Mouse (Mus musculus) stomach, postnatal 0 days (tissue): ENCODE data around the gene Zfp335. TPM values are rescaled to one million over a fixed set of nuclear protein-coding genes. Genes with fewer than 3 reads are reported as not detected.

Experiments used
- ATAC-seq: fragments of 200-750 bp; cut with Nextera tagmentation; 2 replicates; pipeline ENCODE4 v1.8.0; 2017; ENCODE audit not compliant: low FRiP score, low TSS enrichment
- DNase-seq: peaks from one replicate; pipeline ENCODE4 v3.0.0-alpha.2; 2016; ENCODE audit warnings: low spot score
- H3K27ac ChIP-seq: fragments of 300-500 bp; sonication (generic); replicated peaks from 2 replicates; pipeline ENCODE4 v1.5.1; 2014; ENCODE audit warnings: mild to moderate bottlenecking, control low read depth
- H3K27me3 ChIP-seq: fragments of 300-500 bp; sonication (generic); 2 replicates; pipeline ENCODE4 v1.6.1; 2014; ENCODE audit warnings: low read length; ENCODE audit not compliant: control insufficient read depth, insufficient read depth
- H3K36me3 ChIP-seq: fragments of 300-500 bp; sonication (generic); 2 replicates; pipeline ENCODE4 v1.6.1; 2014; ENCODE audit warnings: low read length, mixed read lengths; ENCODE audit not compliant: control insufficient read depth, insufficient read depth
- H3K4me1 ChIP-seq: fragments of 300-500 bp; sonication (generic); replicated peaks from 2 replicates; pipeline ENCODE4 v1.6.1; 2014; ENCODE audit warnings: antibody characterized with exemption; ENCODE audit not compliant: control insufficient read depth, insufficient read depth
- H3K4me2 ChIP-seq: fragments of 300-500 bp; sonication (generic); replicated peaks from 2 replicates; pipeline ENCODE4 v1.6.1; 2014; ENCODE audit warnings: low read depth, mild to moderate bottlenecking, control low read depth, moderate library complexity
- H3K4me3 ChIP-seq: fragments of 300-500 bp; sonication (generic); 2 replicates; pipeline ENCODE4 v1.5.1; 2014; ENCODE audit warnings: low read depth, low read length, control low read depth
- H3K9ac ChIP-seq: fragments of 300-500 bp; sonication (generic); 2 replicates; pipeline ENCODE4 v1.6.1; 2014; ENCODE audit warnings: mild to moderate bottlenecking, low read length, control low read depth, mixed read lengths
- H3K9me3 ChIP-seq: fragments of 300-500 bp; sonication (generic); 2 replicates; pipeline ENCODE4 v1.6.1; 2016; ENCODE audit warnings: low read length; ENCODE audit not compliant: control insufficient read depth
- CTCF ChIP-seq: IDR thresholded peaks from 2 replicates; pipeline ENCODE4 v1.5.1; 2016; ENCODE audit warnings: antibody characterized with exemption, low read depth, mild to moderate bottlenecking, moderate library complexity
- EP300 ChIP-seq: optimal IDR thresholded peaks from 2 replicates; pipeline ENCODE3; 2016; ENCODE audit warnings: antibody characterized with exemption
- WGBS: fragments of 180-500 bp; shearing (Covaris S2); extraction: QIAGEN DNeasy Blood & Tissue Kit; methylation state at CpG from one replicate; pipeline ENCODE4 v1.1.7; 2014; 5-methylcytosine and 5-hydroxymethylcytosine counted together
- polyA plus RNA-seq: library from polyadenylated mRNA; unstranded; fragments of >200 nt; fragmentation: Nextera tagmentation; extraction: Ambion mirVana; gene quantifications from 2 replicates; pipeline ENCODE4 v1.2.1, GENCODE M21; 2015

Zfp335 gene
- polyA plus RNA-seq, 1 experiment from 2014 or later = 3.7 TPM

DNA sequence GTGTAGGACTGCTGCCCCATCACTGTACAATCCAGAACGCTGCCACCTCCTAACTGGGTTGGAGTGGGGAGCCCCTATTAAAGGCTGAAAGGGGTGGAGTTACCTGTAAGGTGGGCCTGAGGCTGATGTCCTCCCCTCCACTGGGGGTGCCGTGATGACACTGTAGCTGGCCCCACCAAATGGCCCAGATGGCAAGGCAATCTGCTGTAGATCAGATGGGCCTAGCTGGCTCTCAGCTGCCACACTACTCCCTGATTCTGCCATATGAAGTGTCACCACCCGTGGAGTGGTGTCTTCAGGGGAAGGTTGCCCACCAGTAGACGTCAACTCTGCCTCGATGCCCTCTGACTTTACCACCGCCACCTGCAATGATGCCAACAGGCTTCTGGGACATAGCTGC is 15.7 kb downstream of the Zfp335 start:
- Histone ChIP-seq H3K4me2 (no peak overlapping the region), H3K4me3 (no peak overlapping the region), H3K9ac (no peak overlapping the region), H3K27ac (no peak overlapping the region), H3K4me1 (no peaks in the 10 kb centered on the region), H3K9me3 (no peaks in the 10 kb centered on the region), H3K36me3 (peaks cover 68% of the 10 kb centered on the region), H3K27me3 (no peaks in the 10 kb centered on the region)
- ATAC-seq (no peak), DNase-seq (no peak)
- TF ChIP-seq EP300 (no peak), CTCF (no peak)
- WGBS = 93% methylated on average over 6 of the region's 6 CpGs

DNA sequence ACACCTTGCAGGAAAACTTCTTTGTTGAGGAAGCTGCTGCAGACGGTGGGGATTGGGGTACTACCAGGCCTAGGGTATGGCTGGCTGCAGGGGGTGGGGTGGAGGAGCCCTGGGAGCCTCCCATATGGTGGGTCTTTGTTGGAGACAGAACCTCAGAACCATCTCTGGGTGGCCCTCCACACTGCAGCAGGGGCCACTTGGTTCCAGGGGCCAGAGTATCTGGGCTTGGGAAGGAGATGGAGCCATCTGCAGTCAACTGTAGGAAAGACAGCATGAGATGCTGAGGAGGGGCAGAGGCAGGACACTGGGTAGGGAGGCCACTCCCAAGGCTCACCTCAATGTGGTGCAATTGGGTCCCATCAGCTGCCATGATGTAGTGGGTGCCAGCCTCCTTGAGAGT is 16.9 kb downstream of the Zfp335 start:
- no peak overlapping the region for H3K4me2 ChIP-seq
- no peak overlapping the region for H3K4me3 ChIP-seq
- DNase-seq = no peak
- TF ChIP-seq EP300 = no peak
- peak; percentile 34 for TF ChIP-seq CTCF
- ATAC-seq = no peak
- H3K27me3 ChIP-seq = no peaks in the 10 kb centered on the region
- no peak overlapping the region for H3K27ac ChIP-seq
- no peaks in the 10 kb centered on the region for H3K9me3 ChIP-seq
- H3K36me3 ChIP-seq = peaks cover 74% of the 10 kb centered on the region
- no peak overlapping the region for H3K9ac ChIP-seq
- WGBS = 77% methylated on average over 1 of the region's 1 CpGs
- no peaks in the 10 kb centered on the region for H3K4me1 ChIP-seq

DNA sequence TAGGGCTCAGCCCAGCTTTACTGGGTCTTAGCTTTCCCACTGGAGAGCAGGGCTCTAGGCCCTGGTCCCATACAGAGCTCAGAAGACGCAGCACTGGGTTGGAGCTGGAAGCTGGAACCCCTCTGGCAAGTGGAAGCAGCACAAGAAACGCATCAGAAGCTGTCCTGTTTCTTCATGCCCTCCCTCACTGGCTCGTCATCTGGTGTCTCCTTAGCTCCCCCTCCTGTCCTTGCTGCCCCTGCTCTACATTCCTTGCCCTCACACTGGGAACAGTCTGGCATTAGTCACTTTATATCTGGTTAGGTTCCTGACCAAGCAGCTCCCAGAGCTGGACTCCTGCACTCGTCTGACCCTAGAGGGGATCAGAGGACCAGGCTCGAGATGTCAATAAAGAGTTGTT is 17.5 kb downstream of the Zfp335 start:
- H3K4me3 ChIP-seq = no peak overlapping the region
- H3K36me3 ChIP-seq = peaks cover 78% of the 10 kb centered on the region
- H3K9ac ChIP-seq = no peak overlapping the region
- H3K9me3 ChIP-seq = no peaks in the 10 kb centered on the region
- H3K27me3 ChIP-seq = no peaks in the 10 kb centered on the region
- TF ChIP-seq CTCF (peak; percentile 46), EP300 (no peak)
- ATAC-seq (no peak), DNase-seq (no peak)
- no peak overlapping the region for H3K4me2 ChIP-seq
- no peaks in the 10 kb centered on the region for H3K4me1 ChIP-seq
- H3K27ac ChIP-seq = no peak overlapping the region
- 55% methylated on average over 5 of the region's 5 CpGs for WGBS

- no peak for ATAC-seq
- H3K4me3 ChIP-seq = no peak overlapping the region
- no peaks in the 10 kb centered on the region for H3K27me3 ChIP-seq
- H3K9me3 ChIP-seq = no peaks in the 10 kb centered on the region
- TF ChIP-seq CTCF = no peak
- no peak for TF ChIP-seq EP300
- no peak overlapping the region for H3K27ac ChIP-seq
- DNase-seq = no peak
- peaks cover 76% of the 10 kb centered on the region for H3K36me3 ChIP-seq
- H3K4me2 ChIP-seq = no peak overlapping the region
- H3K9ac ChIP-seq = no peak overlapping the region
- no peaks in the 10 kb centered on the region for H3K4me1 ChIP-seq
- WGBS = 85% methylated on average over 6 of the region's 6 CpGs
Observed at GRCm38 (mm10) chr2:164892696-164893216, 18.8 kb downstream of the Zfp335 start.

GRCm38 (mm10) chr2:164891908-164892695 is 19.5 kb downstream of the Zfp335 start:
- no peak overlapping the region for H3K27ac ChIP-seq
- WGBS = 86% methylated on average over 15 of the region's 15 CpGs
- H3K9ac ChIP-seq = no peak overlapping the region
- no peaks in the 10 kb centered on the region for H3K4me1 ChIP-seq
- H3K4me2 ChIP-seq = no peak overlapping the region
- ATAC-seq = no peak
- no peaks in the 10 kb centered on the region for H3K27me3 ChIP-seq
- DNase-seq = no peak
- peaks cover 77% of the 10 kb centered on the region for H3K36me3 ChIP-seq
- no peak for TF ChIP-seq EP300
- TF ChIP-seq CTCF = no peak
- H3K9me3 ChIP-seq = no peaks in the 10 kb centered on the region
- no peak overlapping the region for H3K4me3 ChIP-seq

DNA sequence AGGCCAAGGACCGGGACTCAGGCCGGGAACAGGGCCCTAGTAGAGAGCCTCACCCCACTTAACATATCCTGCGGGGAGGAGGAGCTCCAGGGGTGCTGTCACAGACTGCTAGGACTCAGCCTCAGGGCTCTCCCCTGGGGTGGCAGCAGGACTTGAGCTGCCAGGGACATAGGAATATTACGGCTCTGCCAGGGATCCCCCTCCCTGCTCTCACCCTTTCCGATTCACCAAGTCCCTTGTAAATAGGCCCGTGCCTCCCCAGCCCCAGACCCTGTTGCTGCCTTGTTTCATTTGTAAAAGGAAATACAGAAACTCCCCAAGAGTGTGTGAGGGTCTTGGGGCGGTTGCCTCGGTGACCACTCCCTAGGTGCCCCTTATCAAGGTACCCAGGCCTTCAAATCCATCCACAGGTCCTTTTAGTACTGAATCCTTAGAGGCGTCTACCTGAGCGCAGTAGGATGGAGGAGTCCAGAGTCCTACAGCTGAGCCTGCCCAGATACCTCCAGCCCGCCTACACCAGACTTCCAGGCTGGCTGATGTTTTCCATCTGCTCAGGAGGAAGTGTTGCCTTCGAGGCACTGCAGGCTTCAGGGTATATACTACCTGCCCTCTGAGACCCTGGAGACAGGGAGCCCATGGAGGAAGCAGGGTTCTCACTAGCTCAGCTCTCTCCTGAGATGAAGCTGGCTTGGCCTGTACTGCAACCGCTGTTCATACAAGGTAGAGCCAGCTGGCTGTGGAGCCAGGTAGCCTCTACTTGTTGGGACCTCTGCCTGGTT is 20.3 kb downstream of the Zfp335 start:
- ATAC-seq = no peak
- Histone ChIP-seq H3K9ac (no peak overlapping the region), H3K9me3 (no peaks in the 10 kb centered on the region), H3K4me2 (no peak overlapping the region), H3K4me3 (no peak overlapping the region), H3K27ac (no peak overlapping the region), H3K27me3 (no peaks in the 10 kb centered on the region), H3K4me1 (no peaks in the 10 kb centered on the region), H3K36me3 (peaks cover 80% of the 10 kb centered on the region)
- no peak for DNase-seq
- WGBS = 79% methylated on average over 13 of the region's 13 CpGs
- TF ChIP-seq CTCF (no peak), EP300 (no peak)
